Mouse (Mus musculus) frontal cortex, postnatal 14 days (tissue): Measurements from ENCODE around the gene Cmpk1.

ENCODE experiments used
- DNase-seq, 2 experiments: peaks; one replicate each; pipeline ENCODE4 v3.0.0; 2022; ENCODE audit warnings: low spot score in 2 of 2

Cmpk1 gene

DNA sequence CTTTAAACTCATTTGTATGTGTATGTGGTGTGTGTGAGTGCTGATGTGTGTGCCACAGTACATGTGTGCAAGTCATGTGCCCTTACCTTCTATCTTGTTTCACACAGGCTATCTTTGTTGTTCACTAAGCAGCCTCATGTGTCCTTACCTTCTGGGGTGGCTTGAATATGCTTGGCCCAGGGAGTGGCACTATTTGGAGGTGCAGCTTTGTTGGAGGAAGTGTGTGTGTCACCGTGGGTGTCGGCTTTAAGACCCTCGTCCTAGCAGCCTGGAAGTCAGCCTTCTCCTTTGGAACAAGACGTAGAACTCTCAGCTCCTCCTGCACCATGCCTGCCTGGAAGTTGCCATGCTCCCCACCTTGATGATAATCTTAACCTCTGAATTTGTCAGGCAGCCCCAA, 40.6 kb downstream of the Cmpk1 start:
- DNase-seq, result no peak

DNA sequence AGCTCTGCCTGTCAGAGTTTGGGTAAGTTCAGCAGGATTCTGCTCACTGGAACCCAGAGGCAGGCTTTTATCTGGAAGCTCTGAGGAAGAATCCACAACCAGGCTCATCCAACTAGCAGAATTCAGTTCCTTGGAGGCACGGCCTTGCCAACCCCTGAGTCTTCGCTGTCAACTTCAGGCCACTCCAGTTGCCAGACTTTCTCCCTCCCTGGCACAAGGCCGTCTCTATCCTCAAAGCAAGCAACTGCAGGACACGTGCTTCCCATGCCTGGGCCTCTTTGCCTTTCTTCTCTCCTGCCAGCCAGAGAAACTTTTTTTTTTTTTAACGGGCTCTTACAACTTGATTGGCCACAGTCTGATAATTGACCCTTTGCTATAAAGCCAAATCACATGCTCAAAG, 42.0 kb downstream of the Cmpk1 start:
- DNase-seq, result no peak

DNA sequence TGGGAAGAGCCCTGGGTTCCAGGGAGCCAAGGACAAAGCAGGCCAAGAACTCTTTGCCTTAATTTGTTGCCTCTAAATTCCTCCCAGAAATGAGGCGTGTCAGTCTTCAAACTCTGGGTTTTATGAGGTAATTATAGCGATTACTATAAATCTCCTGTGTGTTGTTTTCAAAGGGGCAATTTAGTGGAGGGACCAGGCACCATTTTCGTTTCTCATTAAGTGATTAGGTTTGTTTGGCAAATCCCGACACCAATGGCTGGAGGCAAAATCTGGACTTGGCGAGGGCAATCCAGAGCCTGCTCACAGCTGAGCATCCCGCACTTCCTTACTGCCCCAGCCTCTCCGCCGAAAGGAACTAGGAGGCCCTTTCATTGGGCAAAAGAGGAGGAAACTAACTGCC, 44.5 kb downstream of the Cmpk1 start:
- no peak for DNase-seq

- DNase-seq, result no peak
Measured at GRCm38 (mm10) chr4:114942112-114942511, 44.9 kb downstream of the Cmpk1 start.

DNA sequence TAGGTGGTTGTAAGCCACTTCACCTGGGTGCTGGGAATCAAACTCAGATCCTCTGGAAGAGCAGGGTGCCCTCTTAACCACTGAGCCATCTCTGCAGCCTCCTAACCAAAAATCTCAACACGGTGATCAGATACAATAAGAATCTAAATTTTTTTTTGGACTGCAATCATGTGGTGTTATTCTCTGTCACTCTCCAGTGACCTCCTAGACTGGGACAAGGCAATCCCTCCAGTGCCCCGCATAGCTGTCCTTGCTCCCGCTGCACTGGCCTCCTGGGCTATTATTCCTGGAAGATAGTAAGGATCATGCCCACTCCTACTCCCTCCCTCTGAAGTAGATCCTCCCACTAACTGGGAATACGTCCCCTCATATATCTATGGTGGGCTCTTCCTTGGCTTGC, 45.7 kb downstream of the Cmpk1 start:
- no peak for DNase-seq

DNA sequence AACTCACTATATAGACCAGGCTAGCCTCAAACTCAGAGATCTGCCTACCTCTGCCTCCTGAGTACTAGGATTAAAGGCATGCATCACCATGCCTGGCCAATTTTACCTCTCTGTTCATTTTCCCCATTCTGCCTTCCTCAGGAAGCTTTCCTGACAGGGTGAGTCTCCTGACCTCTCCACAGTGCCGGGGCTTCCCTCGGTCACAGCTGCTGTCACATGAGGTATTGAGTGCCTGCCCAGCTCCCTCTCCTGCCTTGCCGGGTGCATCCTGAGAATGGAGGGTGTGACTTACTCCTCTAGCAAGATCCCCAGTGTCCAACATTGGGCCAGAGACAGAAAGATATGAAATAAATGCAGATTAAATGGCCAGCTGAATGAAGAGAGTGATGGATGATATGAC, 48.8 kb downstream of the Cmpk1 start:
- no peak for DNase-seq

GRCm38 (mm10) chr4:114937459-114938047, 49.5 kb downstream of the Cmpk1 start:
- no peak for DNase-seq

DNA sequence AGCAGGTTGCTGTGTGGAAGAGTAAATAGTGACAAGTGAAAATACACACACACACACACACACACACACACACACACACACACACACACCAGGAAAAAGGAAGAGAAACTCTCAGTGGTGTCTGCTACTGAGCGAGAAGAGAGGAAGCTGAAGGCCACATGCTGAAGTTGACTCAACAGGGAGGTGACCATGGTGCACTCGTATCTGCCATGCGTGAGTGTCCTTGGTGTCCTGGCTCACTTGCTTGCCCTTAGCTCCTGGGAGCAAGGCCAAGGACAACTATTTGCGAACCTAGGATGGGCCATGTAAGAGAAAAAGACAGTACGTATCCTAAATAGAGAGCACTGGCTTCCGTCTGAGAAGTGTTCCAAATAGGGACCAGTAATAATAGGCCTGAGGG, 52.9 kb downstream of the Cmpk1 start:
- no peak for DNase-seq

DNA sequence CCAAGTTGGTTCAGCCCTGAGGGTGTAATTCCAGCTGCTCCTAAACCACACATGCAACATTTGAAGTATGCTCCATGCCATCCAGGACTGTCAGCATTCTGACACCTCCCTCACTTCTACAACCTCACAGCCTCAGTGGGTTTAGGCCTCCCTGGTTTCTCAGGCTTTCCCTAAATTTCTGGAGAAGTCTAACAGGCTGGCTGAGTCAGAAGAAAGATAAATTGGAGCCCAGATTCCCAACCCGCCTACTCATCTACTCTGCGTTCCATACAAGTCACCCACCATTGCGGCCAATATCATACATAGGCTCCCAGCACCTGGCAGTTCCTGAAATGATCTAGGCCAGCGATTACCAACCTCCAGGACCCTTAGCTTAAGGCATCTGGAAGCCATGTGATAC, 54.3 kb downstream of the Cmpk1 start:
- DNase-seq, result no peak

DNA sequence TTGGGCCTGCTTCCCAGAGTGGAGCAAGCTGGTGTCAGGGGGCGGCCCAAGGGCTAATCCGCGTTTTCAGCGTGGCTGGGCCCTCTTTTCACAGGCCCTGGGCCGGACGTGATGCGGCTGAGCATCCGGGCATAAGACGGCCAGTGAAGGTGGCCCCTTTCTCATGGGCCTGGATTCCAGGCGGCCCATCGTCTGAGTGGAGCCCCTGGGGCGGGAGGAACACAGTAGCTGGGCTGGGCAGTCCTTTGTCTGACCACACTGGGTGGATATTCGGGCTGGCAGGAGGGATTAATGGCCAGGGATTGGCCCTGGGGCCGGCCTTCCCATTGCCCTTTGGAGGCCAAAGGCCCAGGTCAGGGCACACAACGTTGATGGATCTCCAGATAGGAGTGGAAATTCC, 57.9 kb downstream of the Cmpk1 start:
- DNase-seq, result no peak

- DNase-seq, result no peak
Measured at GRCm38 (mm10) chr4:114925917-114926312, 61.1 kb downstream of the Cmpk1 start, which contains the start of gene Foxe3. TSS of gene Foxe3 (minus strand) at chr4:114926013.

DNA sequence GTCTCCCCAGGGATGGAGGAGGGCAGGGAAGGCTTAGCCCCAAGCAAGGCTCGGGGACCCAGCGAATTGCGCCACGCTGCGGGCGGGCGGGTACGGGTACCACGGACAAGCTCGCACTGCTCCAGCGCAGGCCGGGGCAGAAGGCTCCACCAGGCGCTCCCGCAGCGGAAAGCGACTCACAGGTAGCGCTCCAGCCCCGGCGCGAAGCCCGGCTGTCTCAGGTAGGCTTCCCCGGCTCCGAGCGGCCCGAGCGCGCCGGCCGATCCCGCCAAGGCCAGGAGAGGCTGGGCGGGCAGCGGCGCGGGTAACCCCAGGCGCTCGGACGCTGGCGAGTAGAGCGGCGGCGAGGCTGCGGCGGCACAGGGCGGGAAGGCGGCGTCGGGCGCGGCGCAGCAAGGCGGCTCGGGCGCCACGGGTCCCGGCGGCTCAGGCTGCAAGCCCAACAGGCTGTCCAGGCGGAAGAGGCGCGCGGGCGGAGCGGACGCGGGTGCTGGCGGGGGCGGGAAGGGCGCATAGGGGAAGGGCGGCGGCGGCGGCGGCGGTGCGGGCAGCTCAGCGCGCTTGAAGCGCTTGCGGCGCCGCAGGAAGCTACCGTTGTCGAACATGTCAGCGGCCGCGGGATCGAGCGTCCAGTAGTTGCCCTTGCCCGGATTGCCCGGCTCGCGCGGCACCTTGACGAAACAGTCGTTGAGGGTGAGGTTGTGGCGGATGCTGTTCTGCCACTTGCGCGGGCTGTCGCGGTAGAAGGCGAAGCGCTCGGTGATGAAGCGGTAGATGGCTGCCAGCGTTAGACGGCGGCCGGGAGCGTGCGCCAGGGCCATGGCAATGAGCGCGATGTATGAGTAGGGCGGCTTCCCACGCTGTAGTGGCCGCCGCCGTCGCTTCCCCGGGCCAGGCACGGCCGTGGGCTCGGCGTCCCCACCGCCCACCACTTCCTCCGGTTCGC, 61.8 kb downstream of the Cmpk1 start:
- DNase-seq, result no peak

GRCm38 (mm10) chr4:114917091-114917490, 70.0 kb downstream of the Cmpk1 start:
- no peak for DNase-seq

- no peak for DNase-seq
Measured at GRCm38 (mm10) chr4:114916056-114916455, 71.0 kb downstream of the Cmpk1 start.

GRCm38 (mm10) chr4:114913594-114913962, 73.5 kb downstream of the Cmpk1 start:
- peak in 1 of 2 experiments; percentile 35 for DNase-seq

- DNase-seq, result no peak
Measured at GRCm38 (mm10) chr4:114912705-114913593, 74.1 kb downstream of the Cmpk1 start.

GRCm38 (mm10) chr4:114909602-114910484, 77.2 kb downstream of the Cmpk1 start:
- DNase-seq, result no peak
